Mouse (Mus musculus): ENCODE measurements around the gene Stom. TPM values are rescaled to one million over a fixed set of nuclear protein-coding genes. Genes with fewer than 3 reads are reported as not detected.

The Stom gene
- 100 to 1,000 TPM; 105 to 117 TPM for total RNA-seq (2023)

GRCm38 (mm10) chr2:35336388-35337280, at the start of gene Stom:
Gene Stom (minus strand): TSS chr2:35336976.

GRCm38 (mm10) chr2:35367629-35368028, 30.9 kb upstream of the Stom start, which contains the start of gene 4930568D16Rik:
Gene 4930568D16Rik (minus strand): TSS chr2:35367729.

Other genes starting within 250 kb of the Stom start
- gene AI182371, start 235.4 kb downstream of the Stom start, total RNA-seq (2023) = under 1 TPM; 0.33 to 0.88 TPM
- 10 to 100 TPM; 70.6 to 80.4 TPM for gene Cntrl, start 227.5 kb downstream of the Stom start, total RNA-seq (2023)
- 100 to 1,000 TPM; 134 to 147 TPM for gene Rab14, start 135.9 kb downstream of the Stom start, total RNA-seq (2023)
- 100 to 1,000 TPM; 210 to 215 TPM for gene Gsn, start 80.6 kb downstream of the Stom start, total RNA-seq (2023)
- gene 4930568D16Rik, start 30.8 kb upstream of the Stom start, total RNA-seq (2023) = not detected
- not detected for gene 4930402F06Rik, start 60.2 kb upstream of the Stom start, total RNA-seq (2023)
- 10 to 100 TPM; 36.0 to 42.3 TPM for gene Ggta1, start 126.3 kb upstream of the Stom start, total RNA-seq (2023)
- 10 to 100 TPM; 36.8 to 45.6 TPM for gene Dab2ip, start 221.3 kb upstream of the Stom start, total RNA-seq (2023)

All from neutrophil, adult 83 days (primary cell).